Mouse (Mus musculus): ENCODE data around the gene Skor1. TPM values are rescaled to one million over a fixed set of nuclear protein-coding genes. Genes with fewer than 3 reads are reported as not detected.

Gene Skor1
- polyA plus RNA-seq, 1 experiment from 2014 or later = not detected

- 93% methylated on average over 4 of the region's 4 CpGs for WGBS
- Histone ChIP-seq H3K36me3 (ENCODE audit: insufficient read depth) (no peaks in the 10 kb centered on the region), H3K4me2 (no peak overlapping the region), H3K4me3 (ENCODE audit: low read depth, low read length) (no peak overlapping the region), H3K27ac (ENCODE audit: low read depth) (no peak overlapping the region), H3K4me1 (ENCODE audit: insufficient read depth) (peaks cover 16% of the 10 kb centered on the region), H3K27me3 (ENCODE audit: insufficient read depth, low read length) (no peaks in the 10 kb centered on the region), H3K9me3 (ENCODE audit: low read depth, low read length) (no peaks in the 10 kb centered on the region), H3K9ac (no peak overlapping the region)
- TF ChIP-seq CTCF (IDR thresholded peaks at IDR 0.05; ENCODE audit: low read depth) = no peak
- DNase-seq = no peak
- ATAC-seq (ENCODE audit: insufficient read depth) = no peak
Measured at GRCm38 (mm10) chr9:63089141-63089540, 59.6 kb downstream of the Skor1 start.

Other genes with a start within 250 kb of the Skor1 start
- gene Pias1, start 161.0 kb downstream of the Skor1 start, polyA plus RNA-seq (2014; fragmentation: Nextera tagmentation; extraction: Ambion mirVana) = 68.3 and 74.4 TPM in 2 replicates
- gene Map2k5, start 228.9 kb upstream of the Skor1 start, polyA plus RNA-seq (2014; fragmentation: Nextera tagmentation; extraction: Ambion mirVana) = 34.6 and 37.3 TPM in 2 replicates